In the genomic region with DNA sequence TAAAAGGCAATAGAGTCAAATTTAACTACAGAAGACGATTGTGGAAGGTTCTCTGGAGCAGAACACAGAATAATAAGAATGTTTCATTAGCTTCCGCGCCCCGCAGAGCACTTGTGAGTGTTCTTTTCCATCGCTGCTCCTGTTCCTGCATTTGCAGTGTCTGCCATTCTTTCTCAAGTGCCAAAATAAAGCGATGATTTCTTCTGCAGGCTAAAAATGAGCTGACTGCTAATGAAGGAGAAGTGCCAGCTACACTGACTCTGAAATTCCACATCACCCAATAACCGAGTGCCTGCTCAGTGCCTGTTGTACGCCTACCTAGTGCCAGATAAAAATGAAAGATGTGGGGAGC, we compare ENCODE assay signal across 10 mouse cellular contexts.
DNase-seq lines count a peak whose midpoint lies in the region; ATAC-seq and TF ChIP-seq lines count a peak whose summit lies in the region.
"Had no signal": no experiment of that assay in that cellular context is flagged by ENCODE, and none has a peak within 500 bp of the region (broad histone marks: within the 10 kb centered on the region; RNA-seq: fewer than 3 reads in every experiment).

No protein-coding gene starts in this region.

- peak overlapping the region; percentile 12; the same call in 1 of the 2 replicates for H3K27ac ChIP-seq in hindbrain, embryonic 10.5 days
- no peak overlapping the region for H3K27ac ChIP-seq in hindbrain, embryonic 12.5 days
- H3K27ac ChIP-seq in thymus, adult 2 months (ENCODE audit: control insufficient read depth, insufficient read depth, low read length): no peak overlapping the region

- peaks cover 13% of the 10 kb centered on the region for H3K4me1 ChIP-seq in hindbrain, embryonic 10.5 days (replicated peaks)
- no peaks in the 10 kb centered on the region for H3K4me1 ChIP-seq in hindbrain, embryonic 12.5 days
- no peaks in the 10 kb centered on the region for H3K4me1 ChIP-seq in thymus, adult 2 months (replicated peaks; ENCODE audit: control insufficient read depth, insufficient read depth, low read length)

- no peaks in the 10 kb centered on the region for H3K27me3 ChIP-seq in hindbrain, embryonic 10.5 days (ENCODE audit: insufficient read depth, poor library complexity, severe bottlenecking)
- H3K27me3 ChIP-seq in hindbrain, embryonic 12.5 days: no peaks in the 10 kb centered on the region
- no peaks in the 10 kb centered on the region for H3K27me3 ChIP-seq in thymus, adult 2 months (ENCODE audit: control insufficient read depth, insufficient read depth, low read length)

- no peaks in the 10 kb centered on the region for H3K9me3 ChIP-seq in hindbrain, embryonic 10.5 days
- no peaks in the 10 kb centered on the region for H3K9me3 ChIP-seq in hindbrain, embryonic 12.5 days (replicated peaks)

- H3K4me3 ChIP-seq in hindbrain, embryonic 10.5 days: no peak overlapping the region
- no peak overlapping the region for H3K4me3 ChIP-seq in hindbrain, embryonic 12.5 days
- H3K4me3 ChIP-seq in thymus, adult 2 months (ENCODE audit: control insufficient read depth, insufficient read depth, low read length): no peak overlapping the region

- no peaks in the 10 kb centered on the region for H3K36me3 ChIP-seq in hindbrain, embryonic 10.5 days
- no peaks in the 10 kb centered on the region for H3K36me3 ChIP-seq in hindbrain, embryonic 12.5 days
- H3K36me3 ChIP-seq in thymus, adult 2 months (ENCODE audit: control insufficient read depth, insufficient read depth, low read length): no peaks in the 10 kb centered on the region

- no peak for TF ChIP-seq CTCF in thymus, adult 2 months (IDR thresholded peaks at IDR 0.05; ENCODE audit: borderline replicate concordance, control insufficient read depth, extremely low read depth, insufficient read depth, low read length, poor library complexity)

- 57% methylated on average over 8 of the region's 8 CpGs for WGBS in hindbrain, embryonic 10.5 days
- 52% methylated on average over 8 of the region's 8 CpGs for WGBS in hindbrain, embryonic 12.5 days
- WGBS in thymus, adult 2 months: 22% methylated on average over 8 of the region's 8 CpGs

- ATAC-seq in hindbrain, embryonic 12.5 days (ENCODE audit: low FRiP score): no peak

- no peak for DNase-seq in hindbrain, embryonic 10.5 days (ENCODE audit: low spot score)
- DNase-seq in right cerebral cortex, postnatal 10 days (ENCODE audit: low spot score in 2 of 2): peak; percentile 35 to 41
- no peak for DNase-seq in right cerebral cortex, postnatal 4 days
- DNase-seq in layer of hippocampus, postnatal 36 days: peak; percentile 8 to 24
- DNase-seq in embryo, embryonic 11 days: no peak
- DNase-seq in embryo, embryonic 10 days (ENCODE audit: low spot score): no peak
- DNase-seq in thymus, adult 2 months: no peak
- DNase-seq: adrenal gland, postnatal 25 days; lung, postnatal 36 days had no signal

- no peak for TF ChIP-seq POLR2A in thymus, adult 2 months (IDR thresholded peaks at IDR 0.05; ENCODE audit: control insufficient read depth, extremely low read depth, insufficient read depth, low read length, poor library complexity)

- no peak overlapping the region for H3K4me2 ChIP-seq in hindbrain, embryonic 12.5 days (replicated peaks)

- H3K9ac ChIP-seq in hindbrain, embryonic 12.5 days: no peak overlapping the region

Comparison
In these comparisons a context has a peak if more than half of its experiments do, and no peak if none do; other contexts are left out.
1. DNase-seq: peak in right cerebral cortex, postnatal 10 days (2 of 2) and layer of hippocampus, postnatal 36 days (2 of 2); none in hindbrain, embryonic 10.5 days (single experiment), right cerebral cortex, postnatal 4 days (single experiment), embryo, embryonic 11 days (single experiment), embryo, embryonic 10 days (single experiment) and thymus, adult 2 months (single experiment).